Mouse (Mus musculus) forebrain, embryonic 13.5 days (tissue): ENCODE measurements at regions not wholly inside any gene's neighbourhood (a gene's known extent, or its start where the extent isn't known, plus 50 kb on each side); places are given as distances from the start of the nearest gene placed in this dataset.

Source experiments
- ATAC-seq: fragments of 200-750 bp; cut with Nextera tagmentation; 2 replicates; pipeline ENCODE4 v1.8.0; 2017
- H3K27ac ChIP-seq: fragments of 300-500 bp; sonication (generic); 2 replicates; pipeline ENCODE4 v1.5.1; 2015; ENCODE audit warnings: inconsistent platforms, mild to moderate bottlenecking, moderate library complexity
- H3K27me3 ChIP-seq: fragments of 300-500 bp; sonication (generic); 2 replicates; pipeline ENCODE4 v1.6.1; 2015; ENCODE audit warnings: mild to moderate bottlenecking, inconsistent platforms
- H3K36me3 ChIP-seq: fragments of 300-500 bp; sonication (generic); 2 replicates; pipeline ENCODE4 v1.6.1; 2015; ENCODE audit warnings: mild to moderate bottlenecking, inconsistent platforms; ENCODE audit not compliant: poor library complexity, severe bottlenecking
- H3K4me1 ChIP-seq: fragments of 300-500 bp; sonication (generic); 2 replicates; pipeline ENCODE4 v1.6.1; 2015; ENCODE audit warnings: inconsistent platforms
- H3K4me2 ChIP-seq: fragments of 300-500 bp; sonication (generic); 2 replicates; pipeline ENCODE4 v1.6.1; 2015; ENCODE audit warnings: inconsistent platforms, mild to moderate bottlenecking, moderate library complexity
- H3K4me3 ChIP-seq: fragments of 300-500 bp; sonication (generic); 2 replicates; pipeline ENCODE4 v1.5.1; 2015; ENCODE audit warnings: mild to moderate bottlenecking, inconsistent platforms
- H3K9ac ChIP-seq: fragments of 300-500 bp; sonication (generic); 2 replicates; pipeline ENCODE4 v1.6.1; 2015; ENCODE audit warnings: mild to moderate bottlenecking, inconsistent platforms
- H3K9me3 ChIP-seq: fragments of 300-500 bp; sonication (generic); replicated peaks from 2 replicates; pipeline ENCODE4 v1.6.1; 2016; ENCODE audit warnings: inconsistent platforms
- WGBS: fragments of 180-500 bp; shearing (Covaris S2); methylation state at CpG from one replicate; pipeline ENCODE4 v1.1.7; 2015; 5-methylcytosine and 5-hydroxymethylcytosine counted together

- no peak overlapping the region for H3K4me3 ChIP-seq
- no peak overlapping the region for H3K4me2 ChIP-seq
- 0 out of 2 replicates have a peak, but pooled peaks cover 2% of the 10 kb centered on the region for H3K27me3 ChIP-seq
- H3K9me3 ChIP-seq, result no peaks in the 10 kb centered on the region
- no peaks in the 10 kb centered on the region for H3K36me3 ChIP-seq
- no peak overlapping the region for H3K27ac ChIP-seq
- no peak for ATAC-seq
- H3K9ac ChIP-seq, result no peak overlapping the region
- H3K4me1 ChIP-seq, result 0 out of 2 replicates have a peak, but pooled peaks cover 6% of the 10 kb centered on the region
Observed at GRCm38 (mm10) chr9:61172421-61172820, 199.7 kb upstream of the Tle3 start.

DNA sequence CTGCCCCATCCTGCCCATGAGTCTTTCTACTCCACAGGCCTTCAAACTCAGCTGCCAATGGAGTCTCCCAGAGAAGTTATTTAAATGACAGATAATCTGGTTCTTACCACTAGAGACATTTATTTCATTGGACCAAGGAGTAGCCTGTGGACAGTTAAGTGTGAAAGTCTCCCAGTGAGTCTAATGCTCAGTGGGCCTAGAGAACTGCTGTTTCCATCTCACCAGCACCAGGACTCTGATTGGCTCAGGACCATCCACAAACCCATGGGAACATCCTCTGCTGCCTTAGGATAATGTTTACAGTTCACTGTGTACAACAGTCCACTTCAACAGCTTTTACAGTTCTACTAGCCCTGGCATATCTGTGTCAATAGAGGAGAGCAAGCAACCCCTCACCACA, 198.6 kb upstream of the Tle3 start:
- no peaks in the 10 kb centered on the region for H3K9me3 ChIP-seq
- H3K4me3 ChIP-seq, result no peak overlapping the region
- H3K36me3 ChIP-seq, result no peaks in the 10 kb centered on the region
- H3K27ac ChIP-seq, result no peak overlapping the region
- no peak overlapping the region for H3K4me2 ChIP-seq
- 0 out of 2 replicates have a peak, but pooled peaks cover 6% of the 10 kb centered on the region for H3K4me1 ChIP-seq
- ATAC-seq, result no peak
- H3K9ac ChIP-seq, result no peak overlapping the region
- H3K27me3 ChIP-seq, result 0 out of 2 replicates have a peak, but pooled peaks cover 2% of the 10 kb centered on the region

DNA sequence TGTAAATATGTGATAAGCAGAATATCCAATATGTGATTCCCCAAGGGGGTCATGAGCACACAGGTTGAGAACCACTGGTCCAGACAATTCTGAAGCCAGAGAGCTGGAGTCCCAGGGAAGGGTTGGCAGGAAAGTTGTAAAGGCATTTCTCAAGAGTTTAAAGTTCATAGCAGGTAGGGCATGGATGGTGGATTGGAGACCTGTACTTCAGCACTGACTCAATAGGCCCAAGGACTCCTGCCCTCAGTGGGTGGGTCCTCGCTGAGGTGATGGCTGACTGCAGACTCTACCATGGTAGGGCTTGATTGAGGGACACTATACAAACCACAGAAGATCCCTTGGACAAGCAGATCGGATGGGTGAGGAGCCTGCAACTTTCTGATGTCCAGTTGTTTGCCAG, 196.8 kb upstream of the Tle3 start:
- H3K4me3 ChIP-seq, result no peak overlapping the region
- no peak overlapping the region for H3K27ac ChIP-seq
- ATAC-seq, result no peak
- WGBS, result 92% methylated on average over 2 of the region's 2 CpGs
- no peaks in the 10 kb centered on the region for H3K9me3 ChIP-seq
- 0 out of 2 replicates have a peak, but pooled peaks cover 2% of the 10 kb centered on the region for H3K27me3 ChIP-seq
- no peak overlapping the region for H3K9ac ChIP-seq
- H3K36me3 ChIP-seq, result no peaks in the 10 kb centered on the region
- no peak overlapping the region for H3K4me2 ChIP-seq
- 0 out of 2 replicates have a peak, but pooled peaks cover 6% of the 10 kb centered on the region for H3K4me1 ChIP-seq

DNA sequence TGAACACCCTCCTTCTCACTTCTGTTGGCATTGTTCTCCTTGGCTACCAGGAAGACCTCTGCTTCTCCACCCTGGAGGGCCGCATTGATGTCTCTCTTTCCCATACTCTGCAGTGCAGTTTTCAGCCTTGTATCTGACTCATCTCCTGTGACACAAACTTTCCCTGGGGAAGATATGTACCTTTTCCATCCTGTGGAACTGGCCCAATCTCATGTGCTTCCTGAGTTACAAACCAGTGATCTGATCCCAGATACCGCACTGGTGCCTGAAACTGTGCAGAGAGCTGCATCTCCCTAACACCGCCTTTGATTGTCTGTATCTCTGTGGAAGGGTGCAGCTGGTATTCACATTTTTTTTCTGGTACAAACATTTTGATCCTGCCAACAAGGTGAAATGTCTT, 195.3 kb upstream of the Tle3 start:
- 0 out of 2 replicates have a peak, but pooled peaks cover 6% of the 10 kb centered on the region for H3K4me1 ChIP-seq
- H3K4me2 ChIP-seq, result no peak overlapping the region

GRCm38 (mm10) chr9:61186541-61187420, 185.4 kb upstream of the Tle3 start:
- Histone ChIP-seq H3K4me1 (peaks cover 7% of the 10 kb centered on the region; the same call in 1 of the 2 replicates), H3K27ac (no peak overlapping the region), H3K4me3 (no peak overlapping the region), H3K36me3 (no peaks in the 10 kb centered on the region), H3K27me3 (no peaks in the 10 kb centered on the region), H3K9ac (no peak overlapping the region), H3K4me2 (no peak overlapping the region), H3K9me3 (no peaks in the 10 kb centered on the region; the same call in 1 of the 2 replicates)
- no peak for ATAC-seq
- 64% methylated on average over 8 of the region's 8 CpGs for WGBS

More for the DNA sequence above, 195.3 kb upstream of the Tle3 start:
- WGBS, result 95% methylated on average over 3 of the region's 3 CpGs
- Histone ChIP-seq H3K9ac (no peak overlapping the region), H3K4me3 (no peak overlapping the region), H3K27me3 (0 out of 2 replicates have a peak, but pooled peaks cover 2% of the 10 kb centered on the region), H3K27ac (no peak overlapping the region), H3K9me3 (no peaks in the 10 kb centered on the region), H3K36me3 (no peaks in the 10 kb centered on the region)
- ATAC-seq, result no peak

DNA sequence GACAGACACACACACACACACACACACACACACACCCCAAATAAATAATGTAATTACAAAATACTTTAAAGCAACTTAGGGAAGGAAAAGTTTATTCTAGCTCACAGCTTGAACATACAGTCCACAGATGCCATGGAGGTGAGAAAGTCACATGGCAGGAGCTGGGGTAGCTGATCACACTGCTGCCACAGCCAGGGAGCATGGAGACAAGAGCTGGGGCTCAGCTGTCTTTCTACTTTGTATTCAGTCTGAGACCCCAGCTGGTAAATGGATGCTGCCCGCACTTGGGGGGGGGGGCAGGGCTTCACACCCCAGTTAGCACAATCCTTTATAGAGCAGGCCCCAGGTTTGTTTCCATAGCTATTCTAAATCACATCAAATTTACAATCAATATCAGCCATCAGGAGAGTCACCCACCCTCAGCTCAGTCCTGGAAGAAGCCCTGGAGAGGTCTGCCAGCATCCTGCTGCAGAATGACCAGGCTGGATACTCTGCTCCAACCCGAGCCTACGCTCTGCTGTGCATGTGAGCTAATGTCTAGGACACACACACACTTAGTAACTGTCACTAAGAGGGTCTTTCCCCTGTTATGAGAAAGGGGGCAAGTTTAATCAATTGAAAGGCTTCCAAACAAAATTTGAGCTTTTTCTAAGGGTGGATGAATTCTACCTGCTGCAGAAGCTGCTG, 184.3 kb upstream of the Tle3 start:
- H3K9me3 ChIP-seq, result no peaks in the 10 kb centered on the region; the same call in 1 of the 2 replicates
- no peaks in the 10 kb centered on the region for H3K27me3 ChIP-seq
- H3K4me1 ChIP-seq, result peaks cover 7% of the 10 kb centered on the region; the same call in 1 of the 2 replicates
- H3K9ac ChIP-seq, result no peak overlapping the region
- ATAC-seq, result no peak
- H3K4me3 ChIP-seq, result no peak overlapping the region
- H3K27ac ChIP-seq, result no peak overlapping the region
- H3K4me2 ChIP-seq, result no peak overlapping the region
- 52% methylated on average over 3 of the region's 3 CpGs for WGBS
- no peaks in the 10 kb centered on the region for H3K36me3 ChIP-seq

- Histone ChIP-seq H3K4me2 (no peak overlapping the region), H3K4me1 (peaks cover 7% of the 10 kb centered on the region; the same call in 1 of the 2 replicates), H3K27ac (no peak overlapping the region), H3K9ac (no peak overlapping the region), H3K4me3 (no peak overlapping the region), H3K27me3 (no peaks in the 10 kb centered on the region), H3K9me3 (no peaks in the 10 kb centered on the region; the same call in 1 of the 2 replicates), H3K36me3 (no peaks in the 10 kb centered on the region)
- no peak for ATAC-seq
- 91% methylated on average over 8 of the region's 8 CpGs for WGBS
Observed at GRCm38 (mm10) chr9:61189295-61189694, 182.9 kb upstream of the Tle3 start.

DNA sequence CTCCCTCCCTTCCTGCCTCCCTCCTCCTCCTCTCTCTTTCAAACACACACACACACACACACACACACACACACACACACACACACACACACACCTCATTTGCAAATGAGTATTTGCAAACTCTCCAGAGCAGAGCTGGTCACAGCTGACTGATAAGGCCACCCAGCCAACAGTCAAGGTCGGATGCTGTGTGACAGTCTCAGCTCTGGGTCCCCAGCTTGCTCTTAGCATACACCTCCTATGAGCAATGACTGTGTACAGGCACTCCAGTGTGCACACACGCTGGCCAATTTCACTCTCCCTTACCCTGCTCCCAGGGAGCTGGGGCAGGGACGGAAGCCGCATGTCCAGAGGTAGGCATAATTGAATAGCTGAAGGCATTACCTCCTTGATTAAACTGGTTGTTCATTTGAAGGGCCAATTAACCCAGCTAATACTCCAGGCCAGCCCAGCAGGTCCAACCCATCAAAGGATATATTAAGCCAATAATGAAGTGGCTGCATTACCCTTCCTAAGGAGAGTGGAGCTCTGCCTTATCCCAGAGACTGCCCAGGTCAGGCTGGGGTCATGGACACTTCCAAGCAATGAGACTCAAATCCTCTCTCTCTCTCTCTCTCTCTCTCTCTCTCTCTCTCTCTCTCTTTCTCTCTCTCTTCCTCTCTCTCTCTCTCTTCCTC, 173.0 kb upstream of the Tle3 start:
- H3K9ac ChIP-seq, result no peak overlapping the region
- H3K36me3 ChIP-seq, result no peaks in the 10 kb centered on the region
- peaks cover 16% of the 10 kb centered on the region for H3K4me1 ChIP-seq
- WGBS, result 20% methylated on average over 4 of the region's 4 CpGs
- H3K4me2 ChIP-seq, result no peak overlapping the region
- H3K27me3 ChIP-seq, result peaks cover 23% of the 10 kb centered on the region
- ATAC-seq, result no peak
- H3K4me3 ChIP-seq, result no peak overlapping the region
- no peak overlapping the region for H3K27ac ChIP-seq
- H3K9me3 ChIP-seq, result no peaks in the 10 kb centered on the region

- Histone ChIP-seq H3K36me3 (no peaks in the 10 kb centered on the region), H3K4me2 (no peak overlapping the region), H3K4me1 (peaks cover 16% of the 10 kb centered on the region), H3K4me3 (no peak overlapping the region), H3K9me3 (no peaks in the 10 kb centered on the region), H3K27ac (no peak overlapping the region), H3K27me3 (peaks cover 23% of the 10 kb centered on the region), H3K9ac (no peak overlapping the region)
- 32% methylated on average over 8 of the region's 8 CpGs for WGBS
- ATAC-seq, result no peak
Observed at GRCm38 (mm10) chr9:61199891-61200290, 172.3 kb upstream of the Tle3 start.

DNA sequence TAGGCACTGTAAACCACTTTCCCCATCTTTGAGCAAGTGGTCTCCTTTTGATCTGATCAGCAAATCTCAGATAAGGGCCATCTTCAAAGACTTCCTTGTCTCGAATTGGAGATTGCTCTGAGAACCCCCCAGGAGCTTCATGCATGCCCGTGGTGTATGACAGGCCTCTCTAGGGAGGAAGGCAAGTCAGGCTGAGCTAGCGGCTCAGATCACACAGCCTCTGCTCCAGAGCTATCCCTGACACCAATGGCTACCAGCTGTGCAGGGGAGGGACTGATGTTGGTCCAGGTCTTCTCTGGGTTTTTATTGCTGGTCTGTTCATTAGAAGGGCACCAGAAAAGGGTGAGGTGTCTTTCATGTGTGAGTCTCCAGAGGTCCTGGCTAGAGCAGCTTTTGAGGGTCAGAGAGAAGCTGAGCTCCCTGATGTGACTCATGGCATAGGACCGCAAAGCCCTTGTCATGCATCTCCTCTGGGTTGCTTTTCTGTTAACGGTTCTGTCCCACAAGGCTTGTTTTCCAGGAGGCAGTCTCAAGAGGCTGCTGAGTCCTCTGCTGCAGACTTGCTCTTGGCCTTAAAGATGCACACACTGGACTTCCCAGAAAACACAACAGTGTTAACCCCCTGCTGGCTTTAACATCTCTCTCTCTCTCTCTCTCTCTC, 171.7 kb upstream of the Tle3 start:
- WGBS, result 45% methylated on average over 5 of the region's 5 CpGs
- Histone ChIP-seq H3K9me3 (no peaks in the 10 kb centered on the region), H3K4me1 (peaks cover 16% of the 10 kb centered on the region), H3K9ac (no peak overlapping the region), H3K27ac (no peak overlapping the region), H3K4me2 (no peak overlapping the region), H3K36me3 (no peaks in the 10 kb centered on the region), H3K27me3 (peaks cover 23% of the 10 kb centered on the region), H3K4me3 (no peak overlapping the region)
- ATAC-seq, result no peak

DNA sequence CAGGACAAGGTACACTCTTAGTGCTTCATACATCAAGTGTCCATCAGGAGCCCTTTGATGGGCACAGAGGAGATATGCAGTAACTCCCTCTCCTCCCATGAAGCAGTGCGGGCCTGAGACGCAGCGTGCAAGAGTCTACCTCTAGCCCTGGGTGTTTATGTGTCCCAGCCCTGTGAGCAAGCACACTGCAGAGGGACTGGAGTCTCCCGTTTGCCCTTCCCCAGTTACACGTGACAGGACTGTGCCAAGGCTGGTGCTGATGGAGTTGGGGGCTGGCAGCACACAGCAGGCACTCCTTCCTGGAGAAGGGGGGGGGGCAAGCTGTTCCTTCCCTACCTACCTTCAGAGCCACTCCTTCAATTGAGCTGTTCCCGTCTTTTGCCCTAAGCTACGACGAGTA, 167.1 kb upstream of the Tle3 start:
- peaks cover 24% of the 10 kb centered on the region for H3K4me1 ChIP-seq
- H3K27me3 ChIP-seq, result peaks cover 12% of the 10 kb centered on the region
- H3K4me3 ChIP-seq, result no peak overlapping the region
- no peak overlapping the region for H3K9ac ChIP-seq
- ATAC-seq, result no peak
- H3K27ac ChIP-seq, result no peak overlapping the region
- no peaks in the 10 kb centered on the region for H3K9me3 ChIP-seq
- WGBS, result 84% methylated on average over 8 of the region's 8 CpGs
- no peak overlapping the region for H3K4me2 ChIP-seq
- no peaks in the 10 kb centered on the region for H3K36me3 ChIP-seq
